Mouse (Mus musculus) embryonic fibroblast, embryonic 13.5 days (primary cell): ENCODE results near the gene C1ra.

Experiments used
- CTCF ChIP-seq: IDR thresholded peaks from 2 replicates; pipeline ENCODE4 v1.5.1; 2011; ENCODE audit warnings: mild to moderate bottlenecking, control low read depth, low read length, moderate library complexity, borderline replicate concordance; ENCODE audit not compliant: insufficient read depth
- POLR2A ChIP-seq: IDR thresholded peaks from 2 replicates; pipeline ENCODE4 v1.6.1; 2011; ENCODE audit warnings: low read depth, mild to moderate bottlenecking, control low read depth, low read length, moderate library complexity

DNA sequence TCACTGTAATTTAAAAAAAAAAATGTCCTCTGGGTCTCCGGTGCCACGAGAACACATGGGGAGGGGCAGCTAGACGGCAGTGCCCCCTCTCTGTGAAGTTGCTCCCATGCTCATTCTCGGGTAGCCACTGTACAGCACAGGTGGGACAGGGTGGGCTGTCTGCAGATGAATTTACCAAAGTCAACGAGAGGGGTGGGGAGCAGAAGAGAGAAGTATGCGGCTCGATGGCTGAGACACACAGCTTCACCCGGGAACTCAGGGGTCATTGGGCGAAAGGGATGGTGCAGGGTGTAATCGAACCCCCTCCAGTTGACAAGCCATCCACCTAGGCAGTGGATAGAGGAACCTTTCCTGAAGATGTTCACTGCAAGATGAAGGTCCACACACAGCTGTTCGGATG is 35.4 kb upstream of the C1ra start:
- no peak for TF ChIP-seq CTCF
- no peak for TF ChIP-seq POLR2A
